Mouse (Mus musculus) spleen, adult 2 months (tissue): ENCODE data around the gene Tspoap1.

Experiments
- CTCF ChIP-seq: fragments of 200-500 bp; IDR thresholded peaks from 2 replicates; pipeline ENCODE4 v1.5.1; 2011; ENCODE audit warnings: mild to moderate bottlenecking, inconsistent platforms; ENCODE audit not compliant: insufficient read depth, insufficient read length, insufficient replicate concordance; ENCODE audit errors: extremely low read depth
- POLR2A ChIP-seq: fragments of 200-500 bp; IDR thresholded peaks from 2 replicates; pipeline ENCODE4 v1.6.1; 2011; ENCODE audit warnings: low read depth, low read length, inconsistent platforms

DNA sequence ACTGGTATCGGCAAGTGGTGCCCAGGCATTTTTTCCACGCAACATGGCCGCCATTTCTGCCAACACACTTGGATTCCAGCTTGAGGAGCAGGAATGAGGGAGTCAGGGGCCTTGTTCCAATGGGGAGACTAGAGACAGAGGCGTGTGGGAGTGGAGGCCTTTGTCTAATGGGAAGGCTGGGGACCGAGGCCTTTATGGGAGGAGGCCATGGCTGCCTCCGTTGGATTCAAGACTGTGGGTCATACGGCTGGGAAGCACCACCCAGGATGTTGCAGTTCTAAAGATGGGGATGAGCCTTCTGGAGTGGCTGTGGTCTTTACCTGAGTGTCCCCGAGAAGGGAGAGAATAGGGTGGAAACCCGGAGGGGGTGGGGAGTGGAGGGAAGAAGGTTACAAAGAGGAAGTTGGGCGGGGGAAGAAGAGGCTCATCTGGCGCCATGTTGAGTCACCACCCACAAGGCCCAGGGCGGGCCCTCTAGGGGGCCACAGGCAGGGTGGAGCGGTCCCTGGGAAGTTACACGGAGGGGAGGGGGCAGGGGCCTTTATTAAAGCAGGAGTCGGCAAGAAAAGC is 4.0 kb upstream of the Tspoap1 start:
- TF ChIP-seq CTCF: no peak
- peak; percentile 5 for TF ChIP-seq POLR2A
